Mouse (Mus musculus) monocyte, adult 5-6 weeks (primary cell): ENCODE results near the gene Pls1. TPM values are rescaled to one million over a fixed set of nuclear protein-coding genes. Genes with fewer than 3 reads are reported as not detected.

Experiments
- ATAC-seq: fragments of 153-309, 156-312 bp; replicated peaks from 2 replicates; pipeline ENCODE4 v1.8.0; 2017; ENCODE audit warnings: mild to moderate bottlenecking; ENCODE audit not compliant: low TSS enrichment, insufficient number of reproducible peaks, severe bottlenecking, poor library complexity, low FRiP score
- total RNA-seq: library from RNA; stranded (forward); fragments of 200-1000, 200-491, 200-594 nt; gene quantifications from 3 replicates; pipeline ENCODE4 v1.2.3, GENCODE M21; 2017

Pls1 gene
- total RNA-seq, 1 experiment from 2014 or later, result 5.4 TPM

- ATAC-seq, result no peak
Observed at GRCm38 (mm10) chr9:95747298-95747697, 97.8 kb downstream of the Pls1 start.

GRCm38 (mm10) chr9:95744845-95745613, 100.1 kb downstream of the Pls1 start:
- ATAC-seq, result no peak

- no peak for ATAC-seq
Observed at GRCm38 (mm10) chr9:95736238-95736637, 108.9 kb downstream of the Pls1 start.

- no peak for ATAC-seq
Observed at GRCm38 (mm10) chr9:95712574-95712973, 132.5 kb downstream of the Pls1 start.

- ATAC-seq, result no peak
Observed at GRCm38 (mm10) chr9:95708943-95709342, 136.2 kb downstream of the Pls1 start.

GRCm38 (mm10) chr9:95705371-95705770, 139.7 kb downstream of the Pls1 start:
- no peak for ATAC-seq

GRCm38 (mm10) chr9:95704078-95704477, 141.0 kb downstream of the Pls1 start:
- ATAC-seq, result no peak

Other genes with a start within 250 kb of the Pls1 start
- not detected in 3 replicates for gene Pcolce2, start 207.7 kb downstream of the Pls1 start, total RNA-seq
- gene Trpc1, start 94.9 kb downstream of the Pls1 start, total RNA-seq, result 0.57 to 1.4 TPM (median 0.64 TPM) in 3 replicates
- gene Atr, start 12.3 kb upstream of the Pls1 start, total RNA-seq, result 23.9 to 50.2 TPM (median 25.4 TPM) in 3 replicates
- gene Xrn1, start 109.4 kb upstream of the Pls1 start, total RNA-seq, result 45.0 to 72.6 TPM (median 60.1 TPM) in 3 replicates